Mouse (Mus musculus): Measurements from ENCODE around the gene Dse.

DNA sequence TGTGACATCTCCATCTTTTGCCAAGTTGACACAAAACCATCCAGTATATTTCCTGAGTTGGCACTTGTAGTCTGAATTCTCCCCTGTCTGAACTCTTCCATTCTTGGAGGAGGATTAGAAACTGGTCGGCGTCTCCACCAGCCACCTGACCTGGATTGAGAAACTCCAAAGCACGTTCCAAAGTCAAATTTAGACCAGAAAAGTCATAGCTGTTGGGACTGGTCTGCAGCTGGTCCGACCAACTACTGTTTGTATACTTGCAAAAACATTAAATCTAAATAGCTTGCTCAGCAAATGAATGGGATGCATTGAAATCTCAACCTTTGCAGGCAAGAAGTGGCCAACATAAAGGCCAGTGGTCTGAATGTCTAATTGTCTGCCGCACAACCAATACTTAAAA, 29.1 kb upstream of the Dse start:
- TF ChIP-seq POLR2A (IDR thresholded peaks at IDR 0.05; ENCODE audit: insufficient read depth, low read length) = no peak
- TF ChIP-seq EP300 (IDR thresholded peaks at IDR 0.05; ENCODE audit: insufficient read depth, low read depth, low read length) = no peak
- no peak for TF ChIP-seq CTCF (IDR thresholded peaks at IDR 0.05; ENCODE audit: low read depth, low read length)

Data from ES-Bruce4 (cell line).